Mouse (Mus musculus) stomach, embryonic 15.5 days (tissue): ENCODE results near the gene Nup133. TPM values are rescaled to one million over a fixed set of nuclear protein-coding genes. Genes with fewer than 3 reads are reported as not detected.
"Not testable (repeated sequence)": the region's sequence is repeated elsewhere in the genome, so short reads cannot be mapped to it uniquely, and the experiment has no call there.

Source experiments
- ATAC-seq: fragments of 200-750 bp; cut with Nextera tagmentation; 2 replicates; pipeline ENCODE4 v1.8.0; 2017; ENCODE audit warnings: low read depth, moderate number of reproducible peaks, moderate TSS enrichment; ENCODE audit not compliant: insufficient read depth, low FRiP score
- H3K27ac ChIP-seq: fragments of 300-500 bp; sonication (generic); 2 replicates; pipeline ENCODE4 v1.5.1; 2015; ENCODE audit warnings: mild to moderate bottlenecking, inconsistent platforms
- H3K27me3 ChIP-seq: fragments of 300-500 bp; sonication (generic); replicated peaks from 2 replicates; pipeline ENCODE4 v1.6.1; 2015; ENCODE audit warnings: inconsistent platforms
- H3K36me3 ChIP-seq: fragments of 300-500 bp; sonication (generic); 2 replicates; pipeline ENCODE4 v1.6.1; 2015; ENCODE audit warnings: inconsistent platforms
- H3K4me1 ChIP-seq: fragments of 300-500 bp; sonication (generic); 2 replicates; pipeline ENCODE4 v1.6.1; 2015; ENCODE audit warnings: inconsistent platforms
- H3K4me2 ChIP-seq: fragments of 300-500 bp; sonication (generic); 2 replicates; pipeline ENCODE4 v1.6.1; 2015; ENCODE audit warnings: mild to moderate bottlenecking, inconsistent platforms
- H3K4me3 ChIP-seq: fragments of 300-500 bp; sonication (generic); replicated peaks from 2 replicates; pipeline ENCODE4 v1.5.1; 2015; ENCODE audit warnings: inconsistent platforms
- H3K9ac ChIP-seq: fragments of 300-500 bp; sonication (generic); 2 replicates; pipeline ENCODE4 v1.6.1; 2015; ENCODE audit warnings: inconsistent platforms
- H3K9me3 ChIP-seq: fragments of 300-500 bp; sonication (generic); 2 replicates; pipeline ENCODE4 v1.6.1; 2016; ENCODE audit warnings: inconsistent platforms
- WGBS: fragments of 180-500 bp; shearing (Covaris S2); methylation state at CpG from one replicate; pipeline ENCODE4 v1.1.7; 2015; 5-methylcytosine and 5-hydroxymethylcytosine counted together
- polyA plus RNA-seq: library from polyadenylated mRNA; unstranded; fragments of >200 nt; fragmentation: Nextera tagmentation; extraction: Ambion mirVana; gene quantifications from 2 replicates; pipeline ENCODE4 v1.2.1, GENCODE M21; 2015

The Nup133 gene
- polyA plus RNA-seq, 1 experiment from 2014 or later, result 23.3 TPM

GRCm38 (mm10) chr8:123978926-123979325 lies 29.9 kb upstream of the Nup133 start:
- Histone ChIP-seq H3K36me3 (no peaks in the 10 kb centered on the region), H3K27me3 (no peaks in the 10 kb centered on the region), H3K4me3 (no peak overlapping the region), H3K9me3 (no peaks in the 10 kb centered on the region), H3K9ac (no peak overlapping the region), H3K27ac (peak overlapping the region; percentile 31), H3K4me2 (peak overlapping the region; percentile 19; the same call in 1 of the 2 replicates), H3K4me1 (peaks cover 23% of the 10 kb centered on the region)
- WGBS, result 59% methylated on average over 8 of the region's 8 CpGs
- ATAC-seq, result peak; percentile 83

DNA sequence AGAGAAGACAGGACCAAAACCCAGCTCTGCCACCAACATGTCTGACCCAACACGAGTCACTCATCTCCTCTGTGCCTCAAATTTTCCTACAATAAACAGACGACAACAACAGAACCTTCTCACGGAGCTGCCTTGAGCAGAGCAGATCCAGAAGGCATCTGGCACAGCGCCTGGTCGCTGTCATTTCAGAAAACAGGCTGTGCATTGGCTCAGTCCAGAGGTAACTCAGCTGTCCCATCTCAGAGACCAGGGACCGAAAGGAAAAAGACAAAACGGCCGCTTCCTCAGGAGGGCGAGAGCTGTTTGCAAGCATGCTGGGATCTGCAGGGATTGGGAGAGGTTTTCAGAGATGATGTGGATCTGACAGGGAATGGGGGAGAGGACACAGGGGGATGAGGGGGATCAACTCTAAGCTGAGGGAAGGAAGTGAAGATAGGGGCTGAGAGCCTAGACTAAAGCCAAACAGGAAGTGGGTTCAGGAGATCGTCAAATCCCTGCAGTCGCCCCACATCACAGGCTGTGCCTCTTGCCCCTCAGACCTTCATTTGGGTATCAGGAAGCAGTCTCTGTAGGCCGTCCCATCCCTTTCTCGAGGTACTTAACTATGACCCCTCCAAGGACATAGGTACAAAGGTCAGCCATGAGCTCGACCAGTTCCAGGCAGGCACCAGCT lies 29.2 kb upstream of the Nup133 start:
- Histone ChIP-seq H3K9me3 (no peaks in the 10 kb centered on the region), H3K4me2 (peak overlapping the region; percentile 19; the same call in 1 of the 2 replicates), H3K4me1 (peaks cover 23% of the 10 kb centered on the region), H3K9ac (no peak overlapping the region), H3K36me3 (no peaks in the 10 kb centered on the region), H3K27ac (peak overlapping the region; percentile 31), H3K4me3 (no peak overlapping the region), H3K27me3 (no peaks in the 10 kb centered on the region)
- no peak for ATAC-seq
- 27% methylated on average over 14 of the region's 14 CpGs for WGBS

- Histone ChIP-seq H3K27ac (no peak overlapping the region), H3K4me1 (peaks cover 21% of the 10 kb centered on the region), H3K27me3 (no peaks in the 10 kb centered on the region), H3K9me3 (no peaks in the 10 kb centered on the region), H3K4me3 (no peak overlapping the region), H3K36me3 (no peaks in the 10 kb centered on the region), H3K4me2 (no peak overlapping the region), H3K9ac (no peak overlapping the region)
- 76% methylated on average over 4 of the region's 4 CpGs for WGBS
- ATAC-seq, result no peak
Observed at GRCm38 (mm10) chr8:123977499-123977898, 28.4 kb upstream of the Nup133 start.

- no peaks in the 10 kb centered on the region for H3K27me3 ChIP-seq
Observed at GRCm38 (mm10) chr8:123973495-123973894, 24.4 kb upstream of the Nup133 start.

GRCm38 (mm10) chr8:123966896-123967295 lies 17.8 kb upstream of the Nup133 start:
- no peak overlapping the region for H3K4me3 ChIP-seq
- H3K36me3 ChIP-seq, result peaks cover 23% of the 10 kb centered on the region
- H3K27me3 ChIP-seq, result no peaks in the 10 kb centered on the region
- H3K4me1 ChIP-seq, result no peaks in the 10 kb centered on the region
- no peak overlapping the region for H3K27ac ChIP-seq
- 66% methylated on average over 2 of the region's 2 CpGs for WGBS
- no peak overlapping the region for H3K4me2 ChIP-seq
- ATAC-seq, result no peak
- no peaks in the 10 kb centered on the region for H3K9me3 ChIP-seq
- H3K9ac ChIP-seq, result no peak overlapping the region

More at GRCm38 (mm10) chr8:123973495-123973894, 24.4 kb upstream of the Nup133 start:
- Histone ChIP-seq H3K4me2 (no peak overlapping the region), H3K9ac (no peak overlapping the region), H3K36me3 (no peaks in the 10 kb centered on the region), H3K4me3 (no peak overlapping the region), H3K4me1 (peaks cover 5% of the 10 kb centered on the region; the same call in 1 of the 2 replicates), H3K9me3 (no peaks in the 10 kb centered on the region), H3K27ac (no peak overlapping the region)
- peak; percentile 48; the same call in 1 of the 2 replicates for ATAC-seq
- WGBS, result 66% methylated on average over 1 of the region's 1 CpGs

GRCm38 (mm10) chr8:123961371-123961770 lies 12.3 kb upstream of the Nup133 start:
- Histone ChIP-seq H3K4me1 (no peaks in the 10 kb centered on the region), H3K27me3 (no peaks in the 10 kb centered on the region), H3K4me3 (no peak overlapping the region), H3K4me2 (no peak overlapping the region), H3K36me3 (peaks cover 27% of the 10 kb centered on the region), H3K9me3 (no peaks in the 10 kb centered on the region), H3K27ac (no peak overlapping the region), H3K9ac (no peak overlapping the region)
- ATAC-seq, result no peak
- WGBS, result 79% methylated on average over 1 of the region's 1 CpGs

- not testable (repeated sequence) for H3K4me1 ChIP-seq, H3K27ac ChIP-seq, H3K9me3 ChIP-seq, H3K4me2 ChIP-seq, H3K9ac ChIP-seq, H3K4me3 ChIP-seq, H3K27me3 ChIP-seq, ATAC-seq
- WGBS, result 77% methylated on average over 5 of the region's 5 CpGs
- H3K36me3 ChIP-seq, result peaks cover 25% of the 10 kb centered on the region
Observed at GRCm38 (mm10) chr8:123960556-123960955, 11.5 kb upstream of the Nup133 start.

DNA sequence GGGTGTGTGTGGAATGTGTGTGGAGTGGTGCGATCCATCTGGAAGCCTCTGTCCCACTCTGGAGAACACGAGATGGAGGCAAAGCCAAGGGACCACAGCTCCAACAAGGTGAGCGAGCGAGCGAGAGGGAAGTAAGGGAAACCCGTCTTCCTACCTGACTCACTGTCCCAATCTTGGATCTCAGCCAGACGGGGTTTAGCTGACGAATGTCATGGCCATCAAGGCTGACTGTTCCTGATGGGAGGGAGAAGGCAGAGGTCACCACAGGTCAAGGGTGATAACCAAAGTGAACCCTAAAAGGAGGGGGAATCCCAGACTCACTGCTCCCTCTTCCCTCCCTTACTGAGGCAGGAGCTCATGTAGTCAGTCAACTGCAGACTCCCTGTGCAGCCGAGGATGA lies 11.0 kb upstream of the Nup133 start:
- Histone ChIP-seq H3K36me3 (peaks cover 25% of the 10 kb centered on the region), H3K27me3 (no peaks in the 10 kb centered on the region), H3K4me2 (no peak overlapping the region), H3K9ac (no peak overlapping the region), H3K4me3 (no peak overlapping the region), H3K9me3 (no peaks in the 10 kb centered on the region), H3K27ac (no peak overlapping the region), H3K4me1 (no peaks in the 10 kb centered on the region)
- 86% methylated on average over 9 of the region's 9 CpGs for WGBS
- no peak; the same call in 1 of the 2 replicates for ATAC-seq

DNA sequence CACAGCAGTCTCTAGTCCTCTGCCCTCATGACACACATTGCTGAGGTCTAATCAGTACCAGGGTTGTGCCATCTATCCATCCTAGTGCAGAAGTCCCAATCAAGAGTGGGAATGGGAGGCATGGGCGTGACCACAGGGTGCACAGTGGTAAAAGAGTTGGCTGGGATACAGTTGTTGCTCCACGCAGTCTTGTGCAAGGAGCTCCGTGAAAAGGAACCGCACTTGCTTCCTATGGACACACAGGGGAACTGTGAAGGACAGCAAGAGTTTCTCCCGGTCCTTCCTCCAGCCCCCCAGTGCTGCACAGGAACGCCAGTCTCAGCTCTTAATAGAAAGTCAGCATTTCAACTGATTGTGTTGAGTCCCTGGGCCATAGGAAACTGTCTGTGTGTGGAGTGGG lies 10.4 kb upstream of the Nup133 start:
- Histone ChIP-seq H3K36me3 (peaks cover 22% of the 10 kb centered on the region; the same call in 1 of the 2 replicates), H3K4me2 (no peak overlapping the region), H3K9ac (no peak overlapping the region), H3K27ac (no peak overlapping the region), H3K4me3 (no peak overlapping the region), H3K4me1 (no peaks in the 10 kb centered on the region), H3K9me3 (no peaks in the 10 kb centered on the region), H3K27me3 (no peaks in the 10 kb centered on the region)
- WGBS, result 95% methylated on average over 6 of the region's 6 CpGs
- ATAC-seq, result no peak

DNA sequence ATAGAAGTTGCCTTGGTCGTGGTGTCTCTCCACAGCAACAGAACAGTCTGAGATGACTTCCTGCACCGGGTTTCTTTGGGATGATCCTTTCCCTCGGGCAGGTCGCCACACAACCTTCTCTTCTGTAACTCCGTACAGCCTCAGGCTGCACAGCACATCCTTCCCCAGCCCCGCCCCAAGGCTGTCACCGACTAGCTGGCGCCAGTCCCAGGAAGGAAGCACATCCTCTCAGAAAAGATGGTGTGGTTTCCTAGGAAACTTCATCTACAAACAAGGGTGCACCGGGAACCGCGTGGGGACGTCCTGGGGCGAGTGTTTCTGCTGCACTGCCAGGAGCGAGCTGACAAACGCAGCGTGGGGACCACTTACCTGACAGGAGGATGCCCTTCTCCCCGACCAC lies 9.1 kb upstream of the Nup133 start:
- no peak overlapping the region for H3K4me3 ChIP-seq
- 78% methylated on average over 17 of the region's 17 CpGs for WGBS
- H3K36me3 ChIP-seq, result peaks cover 23% of the 10 kb centered on the region; the same call in 1 of the 2 replicates

GRCm38 (mm10) chr8:123954246-123954645 lies 5.2 kb upstream of the Nup133 start:
- Histone ChIP-seq H3K36me3 (0 out of 2 replicates have a peak, but pooled peaks cover 17% of the 10 kb centered on the region), H3K4me3 (no peak overlapping the region), H3K9me3 (no peaks in the 10 kb centered on the region), H3K4me1 (no peaks in the 10 kb centered on the region), H3K27ac (no peak overlapping the region), H3K4me2 (no peak overlapping the region), H3K27me3 (no peaks in the 10 kb centered on the region), H3K9ac (no peak overlapping the region)
- ATAC-seq, result no peak
- WGBS, result 90% methylated on average over 8 of the region's 8 CpGs

More for the DNA sequence above, 9.1 kb upstream of the Nup133 start:
- Histone ChIP-seq H3K4me2 (no peak overlapping the region), H3K9ac (no peak overlapping the region), H3K27me3 (no peaks in the 10 kb centered on the region), H3K27ac (no peak overlapping the region), H3K9me3 (no peaks in the 10 kb centered on the region), H3K4me1 (no peaks in the 10 kb centered on the region)
- no peak for ATAC-seq

DNA sequence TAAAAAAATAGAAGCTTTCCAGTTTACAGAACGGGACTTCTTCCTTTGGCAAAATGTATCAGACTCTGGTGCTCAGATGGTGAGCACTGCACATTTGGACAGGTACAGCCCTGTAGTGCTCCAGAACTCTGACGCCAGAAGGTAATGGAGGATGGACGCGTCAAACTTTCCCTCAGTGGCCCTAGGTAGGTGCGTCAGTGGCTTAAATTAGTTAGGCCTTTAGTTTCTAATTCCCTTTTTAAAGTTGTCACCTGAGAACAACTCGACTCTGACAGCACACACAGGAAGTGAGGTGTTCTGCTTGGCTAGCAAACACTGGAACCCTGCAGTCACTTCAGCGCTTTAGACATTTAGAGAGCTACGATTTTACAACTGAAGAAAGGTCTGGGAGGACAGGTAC lies 4.6 kb upstream of the Nup133 start:
- no peaks in the 10 kb centered on the region for H3K9me3 ChIP-seq
- 86% methylated on average over 8 of the region's 8 CpGs for WGBS
- ATAC-seq, result no peak
- H3K4me1 ChIP-seq, result no peaks in the 10 kb centered on the region
- H3K9ac ChIP-seq, result no peak overlapping the region
- no peak overlapping the region for H3K4me2 ChIP-seq
- H3K27ac ChIP-seq, result no peak overlapping the region
- H3K36me3 ChIP-seq, result 0 out of 2 replicates have a peak, but pooled peaks cover 17% of the 10 kb centered on the region
- H3K4me3 ChIP-seq, result no peak overlapping the region
- no peaks in the 10 kb centered on the region for H3K27me3 ChIP-seq
